Mouse (Mus musculus) cortical plate, adult 2 months (tissue): ENCODE measurements at regions not wholly inside any gene's neighbourhood (a gene's known extent, or its start where the extent isn't known, plus 50 kb on each side); places are given as distances from the start of the nearest gene placed in this dataset.

Source experiments
- CTCF ChIP-seq: fragments of 200-500 bp; IDR thresholded peaks from 2 replicates; pipeline ENCODE4 v1.5.1; 2011; ENCODE audit warnings: mild to moderate bottlenecking, control low read depth, low read length; ENCODE audit not compliant: insufficient read depth; ENCODE audit errors: extremely low read depth
- POLR2A ChIP-seq: fragments of 200-500 bp; IDR thresholded peaks from 2 replicates; pipeline ENCODE4 v1.6.1; 2011; ENCODE audit warnings: mild to moderate bottlenecking, low read length, control low read depth; ENCODE audit not compliant: insufficient read depth; ENCODE audit errors: extremely low read depth

GRCm38 (mm10) chr8:12050841-12051240, 210.6 kb downstream of the Tex29 start:
- TF ChIP-seq POLR2A (no peak), CTCF (no peak)
